Mouse (Mus musculus) bone marrow, adult 2 months (tissue): ENCODE measurements around the gene Smarca4.

Source experiments
- CTCF ChIP-seq: fragments of 200-500 bp; IDR thresholded peaks from 2 replicates; pipeline ENCODE4 v1.5.1; 2011; ENCODE audit warnings: low read length, control low read depth; ENCODE audit not compliant: control insufficient read depth, insufficient read depth
- POLR2A ChIP-seq: fragments of 200-500 bp; IDR thresholded peaks from 2 replicates; pipeline ENCODE4 v1.6.1; 2011; ENCODE audit warnings: low read depth, mild to moderate bottlenecking, control low read depth, low read length, borderline replicate concordance; ENCODE audit not compliant: control insufficient read depth

DNA sequence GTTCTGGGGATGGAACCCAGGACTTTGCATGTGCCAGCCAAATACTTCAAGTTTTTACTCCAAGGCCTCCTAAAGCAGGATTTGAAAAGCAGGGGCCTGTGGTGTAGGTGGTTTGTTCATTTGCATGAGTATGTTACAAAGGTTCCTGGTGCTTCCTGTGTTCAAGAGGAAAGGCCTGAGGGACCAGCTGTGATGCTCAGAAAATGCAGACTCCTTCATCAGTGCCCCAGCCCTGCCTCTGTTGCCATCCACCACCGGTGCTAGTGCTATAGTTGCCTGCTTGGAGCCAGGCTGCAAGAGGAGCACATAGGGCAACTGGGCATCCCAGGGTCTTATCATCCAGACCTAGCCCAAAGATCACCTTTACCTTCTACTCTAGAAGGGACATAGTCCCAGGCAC lies 49.4 kb upstream of the Smarca4 start:
- TF ChIP-seq CTCF (no peak), POLR2A (no peak)
